Mouse (Mus musculus) CH12.LX (cell line): ENCODE results near the gene Lbh.

Experiments
- CTCF ChIP-seq, 2 experiments: IDR thresholded peaks in 1 of 2; conservative IDR thresholded peaks in 1 of 2; 2 replicates each; pipeline ENCODE4 v1.5.1; 2011 to 2012; ENCODE audit warnings: low read depth in 2 of 2, low read length in 2 of 2, improper control_type of control experiment in 1 of 2, inconsistent platforms in 1 of 2, mild to moderate bottlenecking in 1 of 2, moderate library complexity in 1 of 2
- ELF1 ChIP-seq: IDR thresholded peaks from 2 replicates; pipeline ENCODE4 v1.6.1; 2014; ENCODE audit warnings: low read depth, mild to moderate bottlenecking, inconsistent platforms, low read length, improper control_type of control experiment
- EP300 ChIP-seq: IDR thresholded peaks from 2 replicates; pipeline ENCODE4 v1.6.1; 2011; ENCODE audit warnings: low read length, improper control_type of control experiment
- KAT2A ChIP-seq: IDR thresholded peaks from 2 replicates; pipeline ENCODE4 v1.6.1; 2012; ENCODE audit warnings: low read length, improper control_type of control experiment, inconsistent platforms; ENCODE audit not compliant: insufficient replicate concordance
- MYC ChIP-seq: IDR thresholded peaks from 2 replicates; pipeline ENCODE4 v1.6.1; 2011; ENCODE audit warnings: low read depth, mild to moderate bottlenecking, improper control_type of control experiment, low read length
- POLR2A ChIP-seq: IDR thresholded peaks from 2 replicates; pipeline ENCODE4 v1.6.1; 2011; ENCODE audit warnings: low read depth, mild to moderate bottlenecking, improper control_type of control experiment, low read length
- TCF12 ChIP-seq: IDR thresholded peaks from 2 replicates; pipeline ENCODE4 v1.6.1; 2014; ENCODE audit warnings: low read depth, mild to moderate bottlenecking, inconsistent platforms, low read length, improper control_type of control experiment
- USF2 ChIP-seq: conservative IDR thresholded peaks from 2 replicates; pipeline ENCODE4 v1.6.1; 2011; ENCODE audit warnings: low read depth, low read length, improper control_type of control experiment
- ZNF384 ChIP-seq: IDR thresholded peaks from 2 replicates; pipeline ENCODE4 v1.6.1; 2012; ENCODE audit warnings: low read depth, low read length, improper control_type of control experiment, inconsistent platforms

DNA sequence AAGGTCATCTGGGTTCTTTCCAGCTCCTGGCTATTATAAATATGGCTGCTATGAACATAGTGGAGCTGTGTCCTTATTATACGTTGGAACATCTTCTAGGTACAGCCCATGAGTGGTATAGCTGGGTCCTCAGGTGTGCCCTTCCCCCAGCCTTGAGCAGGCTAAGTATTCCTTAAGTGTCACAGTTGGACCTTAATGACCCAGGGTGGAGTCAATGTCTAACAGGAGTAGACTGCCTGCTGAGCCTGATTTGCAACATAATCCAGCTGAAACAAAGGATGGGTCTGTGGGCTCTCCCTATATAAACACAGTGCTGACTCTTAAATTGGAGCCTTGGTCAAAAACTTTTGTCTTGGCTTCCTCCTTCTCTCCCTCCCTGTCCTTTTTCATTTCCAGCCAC lies 36.3 kb upstream of the Lbh start:
- TF ChIP-seq USF2 (no peak), ELF1 (no peak), CTCF (conservative IDR thresholded peaks at IDR 0.05 in 1 of 2, IDR thresholded peaks at IDR 0.05 in 1 of 2; ENCODE audit: low read depth in 2 of 2, low read length in 2 of 2) (no peak), ZNF384 (no peak), EP300 (no peak), POLR2A (no peak), KAT2A (no peak), MYC (no peak), TCF12 (no peak)
